Mouse (Mus musculus) kidney, adult 18-20 months (tissue): ENCODE results near the gene Mis12.

Experiments used
- DNase-seq: peaks from one replicate; pipeline ENCODE4 v3.0.0; 2021

Mis12 gene

GRCm38 (mm10) chr11:71018416-71019200 is 803 bp upstream of the Mis12 start:
- no peak for DNase-seq

GRCm38 (mm10) chr11:71028280-71028679 is 8.9 kb downstream of the Mis12 start:
- DNase-seq: no peak

- DNase-seq: no peak
Measured at GRCm38 (mm10) chr11:71029403-71030118, 10.2 kb downstream of the Mis12 start.

- DNase-seq: no peak
Measured at GRCm38 (mm10) chr11:71032070-71032469, 12.7 kb downstream of the Mis12 start.

GRCm38 (mm10) chr11:71032491-71033162 is 13.2 kb downstream of the Mis12 start:
- DNase-seq: no peak

GRCm38 (mm10) chr11:71033163-71033761 is 13.9 kb downstream of the Mis12 start, which contains the start of gene 6330403K07Rik:
Gene 6330403K07Rik, minus strand, starts transcription at chr11:71033513.
- no peak for DNase-seq

- no peak for DNase-seq
Measured at GRCm38 (mm10) chr11:71039526-71040298, 20.3 kb downstream of the Mis12 start.

- no peak for DNase-seq
Measured at GRCm38 (mm10) chr11:71052554-71052953, 33.1 kb downstream of the Mis12 start.

GRCm38 (mm10) chr11:71076342-71076741 is 56.9 kb downstream of the Mis12 start:
- DNase-seq: no peak
